Mouse (Mus musculus) heart, embryonic 14.5 days (tissue): ENCODE measurements around the gene Gm10912. TPM values are rescaled to one million over a fixed set of nuclear protein-coding genes. Genes with fewer than 3 reads are reported as not detected.

ENCODE experiments used
- ATAC-seq: fragments of 200-750 bp; cut with Nextera tagmentation; 2 replicates; pipeline ENCODE4 v1.8.0; 2017; ENCODE audit warnings: low read depth, moderate TSS enrichment; ENCODE audit not compliant: insufficient number of reproducible peaks, insufficient read depth, low FRiP score
- H3K27ac ChIP-seq, 2 experiments: fragments of 200-500 bp in 1 of 2; fragments of 300-500 bp in 1 of 2; sonication (generic) in 1 of 2; replicated peaks in 1 of 2; 2 replicates each; pipeline ENCODE4 v1.5.1; 2012 to 2014; ENCODE audit warnings: low read depth in 2 of 2, low read length in 2 of 2, control low read depth in 1 of 2, mild to moderate bottlenecking in 1 of 2, mixed read lengths in 1 of 2; ENCODE audit not compliant: control insufficient read depth in 1 of 2, insufficient read depth in 1 of 2
- H3K27me3 ChIP-seq: fragments of 300-500 bp; sonication (generic); 2 replicates; pipeline ENCODE4 v1.6.1; 2014; ENCODE audit warnings: mild to moderate bottlenecking, low read length, control low read depth; ENCODE audit not compliant: control insufficient read depth, insufficient read depth
- H3K36me3 ChIP-seq: fragments of 300-500 bp; sonication (generic); 2 replicates; pipeline ENCODE4 v1.6.1; 2014; ENCODE audit warnings: mild to moderate bottlenecking, control low read depth, low read length, mixed read lengths; ENCODE audit not compliant: control insufficient read depth, insufficient read depth
- H3K4me1 ChIP-seq, 2 experiments: fragments of 200-500 bp in 1 of 2; fragments of 300-500 bp in 1 of 2; sonication (generic) in 1 of 2; 2 replicates each; pipeline ENCODE4 v1.6.1; 2012 to 2014; ENCODE audit warnings: low read length in 2 of 2, control low read depth in 1 of 2, mixed read lengths in 1 of 2; ENCODE audit not compliant: control insufficient read depth in 2 of 2, insufficient read depth in 2 of 2
- H3K4me2 ChIP-seq: fragments of 300-500 bp; sonication (generic); 2 replicates; pipeline ENCODE4 v1.6.1; 2014; ENCODE audit warnings: mild to moderate bottlenecking, low read length
- H3K4me3 ChIP-seq, 2 experiments: fragments of 200-500 bp in 1 of 2; fragments of 300-500 bp in 1 of 2; sonication (generic) in 1 of 2; 2 replicates each; pipeline ENCODE4 v1.5.1; 2012 to 2014; ENCODE audit warnings: low read length in 2 of 2, mild to moderate bottlenecking in 2 of 2, control low read depth in 1 of 2, low read depth in 1 of 2, moderate library complexity in 1 of 2; ENCODE audit not compliant: control insufficient read depth in 1 of 2, insufficient read depth in 1 of 2
- H3K9ac ChIP-seq: fragments of 300-500 bp; sonication (generic); 2 replicates; pipeline ENCODE4 v1.6.1; 2014; ENCODE audit warnings: mild to moderate bottlenecking, low read length
- H3K9me3 ChIP-seq: fragments of 300-500 bp; sonication (generic); 2 replicates; pipeline ENCODE4 v1.6.1; 2016; ENCODE audit warnings: low read length, control low read depth; ENCODE audit not compliant: control insufficient read depth
- WGBS: fragments of 180-500 bp; shearing (Covaris S2); extraction: QIAGEN DNeasy Blood & Tissue Kit; methylation state at CpG from one replicate; pipeline ENCODE4 v1.1.7; 2014; 5-methylcytosine and 5-hydroxymethylcytosine counted together
- polyA plus RNA-seq: library from polyadenylated mRNA; unstranded; fragments of >200 nt; fragmentation: Nextera tagmentation; extraction: Ambion mirVana; gene quantifications from 2 replicates; pipeline ENCODE4 v1.2.1, GENCODE M21; 2014

The Gm10912 gene
- polyA plus RNA-seq, 1 experiment from 2014 or later, result not detected

DNA sequence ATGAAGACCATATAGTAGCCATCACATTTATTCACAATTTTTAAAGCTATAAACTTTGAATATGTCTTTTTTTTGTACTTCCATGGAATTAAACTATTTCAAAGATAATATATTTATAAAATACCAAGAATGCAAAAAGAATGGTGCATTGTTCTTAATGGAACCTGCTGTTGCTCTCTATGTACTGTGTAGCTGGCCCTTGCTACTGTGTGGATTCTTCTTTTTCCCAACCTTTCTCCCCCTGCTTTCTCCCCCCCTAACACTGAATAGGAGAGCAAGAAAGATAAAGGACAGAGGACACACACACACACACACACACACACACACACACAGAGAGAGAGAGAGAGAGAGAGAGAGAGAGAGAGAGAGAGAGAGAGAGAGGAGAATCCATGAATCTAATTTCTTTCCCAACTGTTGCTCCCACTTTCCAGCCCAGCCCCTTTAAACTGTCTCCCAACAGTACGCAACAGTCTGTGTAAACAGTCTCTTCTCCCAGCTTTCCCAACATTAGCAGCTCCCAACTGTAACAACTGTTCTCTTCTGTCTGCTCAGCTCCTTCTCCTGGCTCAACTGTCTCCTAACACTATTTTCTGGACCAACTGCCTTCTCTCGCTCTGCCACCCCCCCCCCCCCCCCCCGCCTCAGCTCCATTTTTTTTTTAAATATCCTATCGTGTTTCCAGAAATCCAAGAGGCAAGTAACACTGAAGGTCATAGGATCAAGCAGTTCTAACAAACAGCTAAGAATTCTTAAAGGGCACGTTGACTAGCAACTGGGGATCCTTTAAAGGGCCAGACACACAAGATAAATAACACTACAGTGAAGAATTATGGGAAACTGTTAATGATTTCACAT, 21.8 kb upstream of the Gm10912 start:
- Histone ChIP-seq H3K9me3 (no peaks in the 10 kb centered on the region), H3K27ac (no peak overlapping the region), H3K4me3 (no peak overlapping the region), H3K36me3 (peaks cover 73% of the 10 kb centered on the region), H3K27me3 (no peaks in the 10 kb centered on the region), H3K9ac (no peak overlapping the region), H3K4me1 (peaks cover 0 to 2% of the 10 kb centered on the region in 2 experiments; a peak in 2 of 4 replicates), H3K4me2 (no peak overlapping the region)
- 64% methylated on average over 5 of the region's 5 CpGs for WGBS
- no peak for ATAC-seq

DNA sequence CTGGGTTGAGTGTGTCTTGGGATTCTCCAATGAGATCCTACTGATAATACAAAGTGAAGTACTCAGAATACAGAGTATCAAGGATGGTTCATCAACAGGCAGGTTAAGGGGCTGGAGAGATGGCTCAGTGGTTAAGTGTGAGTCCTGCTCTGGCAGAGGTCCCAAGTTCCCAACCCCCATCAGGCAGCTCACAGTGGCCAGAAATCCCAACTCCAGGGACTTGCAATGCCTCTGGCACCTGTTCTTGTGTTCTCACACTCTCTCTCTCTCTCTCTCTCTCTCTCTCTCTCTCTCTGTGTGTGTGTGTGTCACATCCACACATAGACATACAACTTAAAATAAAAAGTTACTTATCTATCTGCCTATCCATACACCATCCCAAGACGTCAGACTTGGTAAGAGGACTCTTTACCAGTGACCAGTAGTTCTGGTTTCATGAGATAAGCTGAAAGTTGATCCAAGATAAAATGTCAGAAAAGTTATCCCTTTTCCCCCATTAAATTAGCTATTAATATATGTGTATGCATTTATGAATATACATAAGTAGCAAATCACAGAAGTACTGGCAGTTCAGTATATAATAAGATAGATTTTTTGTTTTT, 21.0 kb upstream of the Gm10912 start:
- no peak overlapping the region for H3K4me2 ChIP-seq
- no peak for ATAC-seq
- no peak overlapping the region for H3K27ac ChIP-seq
- 61% methylated on average over 1 of the region's 1 CpGs for WGBS
- no peaks in the 10 kb centered on the region for H3K27me3 ChIP-seq
- H3K9ac ChIP-seq, result no peak overlapping the region
- peaks cover 0 to 2% of the 10 kb centered on the region in 2 experiments; a peak in 2 of 4 replicates for H3K4me1 ChIP-seq
- H3K4me3 ChIP-seq, result no peak overlapping the region
- no peaks in the 10 kb centered on the region for H3K9me3 ChIP-seq
- H3K36me3 ChIP-seq, result peaks cover 71% of the 10 kb centered on the region

GRCm38 (mm10) chr2:104058381-104058780, 7.2 kb upstream of the Gm10912 start:
- Histone ChIP-seq H3K36me3 (peaks cover 58% of the 10 kb centered on the region), H3K9ac (no peak overlapping the region), H3K9me3 (no peaks in the 10 kb centered on the region), H3K27ac (no peak overlapping the region), H3K4me2 (no peak overlapping the region), H3K4me1 (no peaks in the 10 kb centered on the region), H3K27me3 (no peaks in the 10 kb centered on the region), H3K4me3 (no peak overlapping the region)
- WGBS, result 75% methylated on average over 1 of the region's 1 CpGs
- ATAC-seq, result no peak

GRCm38 (mm10) chr2:104058954-104059353, 6.7 kb upstream of the Gm10912 start:
- ATAC-seq, result no peak
- no peaks in the 10 kb centered on the region for H3K4me1 ChIP-seq
- WGBS, result 91% methylated on average over 4 of the region's 4 CpGs

DNA sequence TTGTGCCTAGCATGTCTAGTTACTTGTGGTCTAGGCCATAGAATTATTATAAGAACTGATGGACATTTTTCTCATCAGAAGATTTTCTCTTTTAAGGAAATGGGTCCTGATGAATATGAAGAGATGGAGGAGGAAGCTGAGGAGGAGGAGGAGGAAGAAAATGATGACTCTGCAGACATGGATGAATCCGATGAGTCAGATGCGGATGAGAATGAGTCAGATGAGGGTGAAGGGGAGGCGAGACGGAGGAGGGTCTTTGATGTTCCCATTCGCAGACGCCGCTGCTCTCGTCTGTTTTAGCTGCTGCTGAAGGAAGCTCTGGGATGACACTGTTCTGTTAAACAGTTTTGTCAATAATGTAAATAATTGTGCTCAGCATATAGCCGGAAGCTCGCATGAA, 5.8 kb upstream of the Gm10912 start:
- WGBS, result 87% methylated on average over 10 of the region's 10 CpGs
- ATAC-seq, result no peak
- H3K4me1 ChIP-seq, result no peaks in the 10 kb centered on the region

More at GRCm38 (mm10) chr2:104058954-104059353, 6.7 kb upstream of the Gm10912 start:
- no peak overlapping the region for H3K4me3 ChIP-seq
- peaks cover 52% of the 10 kb centered on the region for H3K36me3 ChIP-seq
- no peak overlapping the region for H3K27ac ChIP-seq
- H3K9me3 ChIP-seq, result no peaks in the 10 kb centered on the region
- H3K27me3 ChIP-seq, result no peaks in the 10 kb centered on the region
- H3K4me2 ChIP-seq, result no peak overlapping the region
- H3K9ac ChIP-seq, result no peak overlapping the region

DNA sequence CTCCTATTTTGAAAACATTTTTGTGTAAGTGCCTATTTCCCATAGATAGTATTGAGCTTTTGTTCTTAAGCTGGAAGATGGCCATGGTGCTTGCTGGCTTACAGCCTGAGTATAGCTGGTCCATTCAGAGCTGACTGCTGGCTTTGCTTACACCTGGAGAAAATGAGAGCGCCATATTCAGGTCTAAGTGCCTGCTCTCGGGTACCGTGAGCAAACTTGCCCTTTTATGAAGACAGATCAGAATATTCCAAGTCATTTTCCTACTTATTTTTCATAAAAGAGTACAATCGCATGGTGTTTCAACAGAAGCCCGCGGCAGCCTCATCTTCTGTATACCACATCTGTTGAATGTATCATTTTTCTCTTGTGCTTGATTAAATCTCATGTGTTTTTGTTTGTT, 4.6 kb upstream of the Gm10912 start:
- no peak overlapping the region for H3K4me3 ChIP-seq
- 96% methylated on average over 6 of the region's 6 CpGs for WGBS
- H3K4me1 ChIP-seq, result no peaks in the 10 kb centered on the region
- H3K4me2 ChIP-seq, result no peak overlapping the region
- H3K27me3 ChIP-seq, result no peaks in the 10 kb centered on the region
- no peaks in the 10 kb centered on the region for H3K9me3 ChIP-seq
- H3K36me3 ChIP-seq, result peaks cover 33% of the 10 kb centered on the region
- H3K9ac ChIP-seq, result no peak overlapping the region
- no peak for ATAC-seq
- H3K27ac ChIP-seq, result no peak overlapping the region

More for the DNA sequence above, 5.8 kb upstream of the Gm10912 start:
- Histone ChIP-seq H3K36me3 (peaks cover 44% of the 10 kb centered on the region), H3K27ac (no peak overlapping the region), H3K4me3 (no peak overlapping the region), H3K4me2 (no peak overlapping the region), H3K27me3 (no peaks in the 10 kb centered on the region), H3K9me3 (no peaks in the 10 kb centered on the region), H3K9ac (no peak overlapping the region)

DNA sequence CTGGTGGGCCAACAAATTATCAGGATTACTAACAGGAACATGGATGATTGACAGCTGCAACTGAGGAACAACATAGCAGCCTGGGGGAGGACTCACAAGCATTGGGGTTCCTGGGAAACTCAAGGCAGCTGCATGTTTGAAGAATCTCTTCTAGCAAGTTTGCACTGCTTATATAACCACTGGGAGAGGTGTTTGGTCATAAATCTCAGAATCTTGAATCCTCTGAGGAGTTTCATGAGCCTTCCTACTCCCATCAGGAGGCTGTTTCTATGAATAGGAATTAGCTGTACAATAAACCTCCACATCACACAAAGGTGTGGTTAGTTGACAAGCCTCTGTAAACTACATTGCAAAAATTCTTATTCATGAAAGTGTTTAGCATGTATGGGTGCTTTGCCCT, 3.0 kb upstream of the Gm10912 start:
- H3K27me3 ChIP-seq, result no peaks in the 10 kb centered on the region
- H3K4me2 ChIP-seq, result no peak overlapping the region
- no peak for ATAC-seq
- no peak overlapping the region for H3K9ac ChIP-seq
- no peak overlapping the region for H3K4me3 ChIP-seq
- H3K9me3 ChIP-seq, result no peaks in the 10 kb centered on the region
- H3K4me1 ChIP-seq, result no peaks in the 10 kb centered on the region
- peaks cover 33% of the 10 kb centered on the region for H3K36me3 ChIP-seq
- no peak overlapping the region for H3K27ac ChIP-seq
